Mouse (Mus musculus) cortical plate, adult 2 months (tissue): Measurements from ENCODE around the gene Eif5a.

Source experiments
- CTCF ChIP-seq: fragments of 200-500 bp; IDR thresholded peaks from 2 replicates; pipeline ENCODE4 v1.5.1; 2011; ENCODE audit warnings: mild to moderate bottlenecking, control low read depth, low read length; ENCODE audit not compliant: insufficient read depth; ENCODE audit errors: extremely low read depth
- POLR2A ChIP-seq: fragments of 200-500 bp; IDR thresholded peaks from 2 replicates; pipeline ENCODE4 v1.6.1; 2011; ENCODE audit warnings: mild to moderate bottlenecking, low read length, control low read depth; ENCODE audit not compliant: insufficient read depth; ENCODE audit errors: extremely low read depth

DNA sequence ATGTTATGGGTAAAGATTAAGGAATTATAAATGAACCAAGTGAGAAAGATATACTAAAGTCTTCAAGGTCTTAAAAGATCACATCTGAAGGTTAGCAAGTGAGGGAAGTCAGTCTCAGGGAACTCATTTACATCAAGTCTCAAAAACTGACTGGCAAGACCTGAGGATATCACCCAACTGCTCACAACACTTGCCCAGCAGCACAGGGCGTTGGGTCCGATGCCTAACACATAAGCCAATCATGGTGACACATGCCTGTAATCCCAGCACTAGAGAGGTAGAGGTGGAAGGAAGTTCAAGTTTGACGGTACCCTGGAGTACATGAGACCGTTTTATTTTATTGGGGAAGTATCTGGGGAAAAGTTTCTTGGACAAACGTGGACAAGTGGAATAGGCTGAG, 3.6 kb downstream of the Eif5a start:
- no peak for TF ChIP-seq CTCF
- TF ChIP-seq POLR2A, result no peak
